Mouse (Mus musculus) heart, postnatal 4 days (tissue): Measurements from ENCODE around the gene Btf3l4. TPM values are rescaled to one million over a fixed set of nuclear protein-coding genes. Genes with fewer than 3 reads are reported as not detected.

Source experiments
- DNase-seq: peaks from one replicate; pipeline ENCODE4 v3.0.0; 2021
- total RNA-seq, 2 experiments: library from RNA; stranded (reverse); gene quantifications; 2 replicates each; pipeline ENCODE4 v1.2.3; 2021

Btf3l4 gene
- total RNA-seq, 2 experiments from 2014 or later = 130 to 132 TPM

GRCm38 (mm10) chr4:108811550-108811949 lies 21.9 kb downstream of the Btf3l4 start:
- no peak for DNase-seq

GRCm38 (mm10) chr4:108811142-108811541 lies 22.3 kb downstream of the Btf3l4 start:
- DNase-seq = no peak

- no peak for DNase-seq
Measured at GRCm38 (mm10) chr4:108803535-108803934, 29.9 kb downstream of the Btf3l4 start.

- peak; percentile 80 for DNase-seq
Measured at GRCm38 (mm10) chr4:108798083-108798830, 35.2 kb downstream of the Btf3l4 start.

- no peak for DNase-seq
Measured at GRCm38 (mm10) chr4:108796701-108797100, 36.7 kb downstream of the Btf3l4 start.

GRCm38 (mm10) chr4:108793941-108794340 lies 39.5 kb downstream of the Btf3l4 start:
- DNase-seq = no peak

GRCm38 (mm10) chr4:108790507-108790906 lies 42.9 kb downstream of the Btf3l4 start:
- no peak for DNase-seq

GRCm38 (mm10) chr4:108789258-108789936 lies 44.0 kb downstream of the Btf3l4 start:
- no peak for DNase-seq

- DNase-seq = no peak
Measured at GRCm38 (mm10) chr4:108782421-108783085, 50.9 kb downstream of the Btf3l4 start.

GRCm38 (mm10) chr4:108781596-108781995 lies 51.8 kb downstream of the Btf3l4 start:
- no peak for DNase-seq

- no peak for DNase-seq
Measured at GRCm38 (mm10) chr4:108780864-108781205, 52.6 kb downstream of the Btf3l4 start.

- peak; percentile 88 for DNase-seq
Measured at GRCm38 (mm10) chr4:108780057-108780863, 53.2 kb downstream of the Btf3l4 start, which contains the start of gene Zfyve9. Gene Zfyve9 (minus strand): TSS chr4:108780798.

GRCm38 (mm10) chr4:108779763-108780056 lies 53.7 kb downstream of the Btf3l4 start:
- no peak for DNase-seq

- no peak for DNase-seq
Measured at GRCm38 (mm10) chr4:108768527-108768926, 64.9 kb downstream of the Btf3l4 start.

Other genes with a start within 250 kb of the Btf3l4 start
- gene Cc2d1b, start 213.7 kb downstream of the Btf3l4 start, total RNA-seq = 10 to 100 TPM; 24.5 to 24.6 TPM
- under 1 TPM; 0.18 to 0.38 TPM for gene 3110021N24Rik, start 114.0 kb downstream of the Btf3l4 start, total RNA-seq
- gene Zfyve9, start 52.8 kb downstream of the Btf3l4 start, total RNA-seq = 10 to 100 TPM; 24.3 to 25.7 TPM
- 10 to 100 TPM; 83.3 to 86.4 TPM for gene Txndc12, start 987 bp upstream of the Btf3l4 start, total RNA-seq
- 10 to 100 TPM; 16.5 to 17.2 TPM for gene Kti12, start 14.2 kb upstream of the Btf3l4 start, total RNA-seq
- gene A730015C16Rik, start 15.0 kb upstream of the Btf3l4 start, total RNA-seq = not detected
- gene Rab3b, start 45.4 kb upstream of the Btf3l4 start, total RNA-seq = 1 to 10 TPM; 1.0 to 1.3 TPM
- gene Nrd1, start 167.0 kb upstream of the Btf3l4 start, total RNA-seq = 10 to 100 TPM; 86.6 to 98.9 TPM